Mouse (Mus musculus) ovary, postnatal 14 days (tissue): Measurements from ENCODE around the gene Klhdc7a.
"Not testable (repeated sequence)": the region's sequence is repeated elsewhere in the genome, so short reads cannot be mapped to it uniquely, and the experiment has no call there.

Experiments used
- DNase-seq: peaks from one replicate; pipeline ENCODE4 v3.0.0; 2022; ENCODE audit warnings: low spot score

Klhdc7a gene

DNA sequence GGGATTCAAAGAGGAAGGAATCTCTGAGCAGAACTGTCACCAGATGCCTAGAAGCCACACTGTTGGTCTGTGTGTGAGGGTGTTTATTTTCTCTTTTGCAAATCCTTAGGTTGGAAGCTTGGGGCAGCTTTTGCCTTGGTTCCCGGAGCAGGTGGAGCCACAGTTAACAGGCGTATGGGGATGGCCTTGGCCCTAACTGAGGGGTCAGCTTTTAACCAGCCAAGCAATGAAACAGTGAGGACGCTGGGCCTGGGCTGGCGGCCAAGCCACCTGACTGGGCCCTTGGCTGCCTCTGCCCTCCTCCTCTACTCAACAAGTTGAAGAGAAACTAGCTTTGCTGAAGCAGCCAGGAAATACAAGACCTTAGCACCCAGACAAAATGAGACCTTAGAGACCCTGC is at the start of gene Klhdc7a:
TSS of gene Klhdc7a (minus strand) at position 105 of the 400 bp plus-strand sequence.
- DNase-seq, result peak; percentile 61

DNA sequence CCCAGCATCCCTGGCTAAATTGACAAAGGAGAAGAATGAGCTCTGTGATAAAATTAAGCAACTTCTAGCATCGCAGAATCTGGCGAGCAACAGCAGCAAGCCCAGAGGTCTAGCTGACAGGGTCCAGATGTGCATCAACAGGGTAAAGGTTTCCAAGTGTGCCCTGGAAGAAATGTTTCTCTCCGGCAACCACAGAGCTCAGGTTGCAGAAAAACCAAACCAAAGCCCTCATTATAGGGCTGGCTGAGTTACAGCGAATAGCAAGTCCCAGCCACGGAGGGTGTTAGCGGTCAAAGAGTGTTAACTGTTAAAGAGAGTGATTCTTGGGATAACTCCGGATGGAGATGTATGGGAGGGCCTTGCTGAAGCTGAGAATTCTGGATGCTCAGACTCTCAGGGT is 48.1 kb upstream of the Klhdc7a start:
- no peak for DNase-seq

DNA sequence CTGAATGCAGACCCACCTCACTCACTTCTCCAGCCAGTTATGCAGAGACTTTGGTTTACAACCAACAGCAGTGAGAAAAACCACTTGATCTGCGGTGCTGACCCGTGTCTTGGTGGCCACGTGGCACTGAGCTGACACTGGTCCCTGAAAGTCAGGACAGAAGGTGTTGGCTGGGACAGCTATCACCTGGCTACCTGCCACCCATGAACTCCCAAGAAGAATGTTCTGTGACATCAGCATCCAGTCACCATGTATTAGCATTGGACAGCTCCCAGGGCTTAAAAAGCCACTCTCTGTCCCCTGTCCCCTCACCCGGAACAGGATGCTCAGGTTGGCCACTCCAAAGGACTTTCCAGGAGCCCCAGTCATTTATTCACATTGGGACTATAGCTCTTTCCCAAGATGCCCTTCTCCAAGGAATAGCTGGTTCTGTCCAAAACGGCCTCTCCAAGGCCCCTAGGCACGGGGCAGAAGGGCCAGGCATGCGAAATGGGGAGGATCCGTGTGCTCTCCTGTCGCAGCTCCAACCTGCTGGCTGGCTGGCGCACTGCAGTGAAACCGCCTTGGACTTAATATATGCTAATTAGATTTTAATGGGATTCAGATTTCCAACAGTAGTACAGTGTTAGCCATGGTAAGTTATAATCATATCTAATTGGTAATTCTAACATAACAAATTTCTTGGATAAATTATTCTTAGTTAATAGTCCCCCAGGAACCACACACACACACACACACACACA is 43.1 kb upstream of the Klhdc7a start:
- no peak for DNase-seq

GRCm38 (mm10) chr4:140004932-140005331 is 37.1 kb upstream of the Klhdc7a start:
- DNase-seq, result no peak

GRCm38 (mm10) chr4:140004170-140004569 is 36.3 kb upstream of the Klhdc7a start:
- DNase-seq, result peak; percentile 7

DNA sequence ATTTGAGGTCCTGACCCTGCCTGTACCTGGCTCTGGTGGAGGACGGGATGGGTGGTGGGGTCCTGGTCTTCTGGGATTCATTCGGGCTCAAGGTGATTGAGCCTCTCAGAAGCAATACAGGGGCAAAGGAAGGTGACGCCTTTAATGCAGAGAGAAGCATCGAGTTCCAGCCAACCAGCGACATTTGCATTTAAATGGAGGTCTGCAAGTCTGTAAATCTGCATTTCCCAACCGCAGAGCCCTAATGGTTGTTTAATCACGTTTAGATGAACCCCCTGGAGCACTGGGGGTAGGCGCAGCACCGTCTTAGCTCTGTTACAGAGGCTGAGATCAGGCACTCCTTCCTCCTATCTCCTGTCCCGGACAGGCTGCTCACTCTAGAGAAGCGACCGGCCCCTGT is 34.2 kb upstream of the Klhdc7a start:
- DNase-seq, result no peak

GRCm38 (mm10) chr4:140000911-140001310 is 33.1 kb upstream of the Klhdc7a start:
- no peak for DNase-seq

GRCm38 (mm10) chr4:139999033-139999432 is 31.2 kb upstream of the Klhdc7a start:
- no peak for DNase-seq

DNA sequence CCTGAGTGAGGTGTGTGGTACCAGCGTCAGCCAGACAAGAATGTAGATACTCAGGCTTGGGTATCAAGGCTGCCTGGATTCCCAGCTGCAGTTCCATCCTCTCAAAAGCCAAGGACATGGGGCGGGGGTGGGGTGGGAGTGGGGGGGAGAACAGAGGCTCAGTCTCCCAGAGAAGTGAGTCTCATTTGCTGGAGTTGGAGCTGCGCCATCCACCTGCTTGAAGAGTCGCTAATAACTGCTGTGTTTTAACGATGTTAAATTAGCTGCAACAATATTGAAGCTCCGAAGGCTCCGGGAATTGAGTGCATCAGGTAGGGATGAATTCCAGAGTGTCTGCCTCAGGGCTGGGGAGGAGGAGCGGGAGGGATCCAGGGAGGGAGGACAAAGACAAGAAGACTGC is 27.8 kb upstream of the Klhdc7a start:
- DNase-seq, result no peak

- DNase-seq, result no peak
Measured at GRCm38 (mm10) chr4:139993111-139993755, 25.4 kb upstream of the Klhdc7a start.

DNA sequence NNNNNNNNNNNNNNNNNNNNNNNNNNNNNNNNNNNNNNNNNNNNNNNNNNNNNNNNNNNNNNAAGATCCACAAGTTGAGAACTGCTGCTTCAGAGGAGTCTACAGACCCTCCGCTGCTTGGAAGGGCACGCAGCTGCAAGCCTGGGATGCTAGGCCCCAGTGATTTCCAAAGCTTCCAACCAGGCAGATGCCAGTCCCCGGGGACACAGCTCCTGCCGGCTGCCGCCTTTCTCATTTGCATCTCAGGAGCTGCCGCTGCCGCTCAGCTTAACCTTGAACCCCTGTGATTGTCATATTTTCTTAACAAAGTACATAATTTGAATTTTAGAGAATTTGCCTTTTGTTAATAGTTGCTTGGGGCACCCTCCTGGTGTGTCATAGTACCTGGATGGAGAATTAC is 19.1 kb upstream of the Klhdc7a start:
- no peak for DNase-seq

DNA sequence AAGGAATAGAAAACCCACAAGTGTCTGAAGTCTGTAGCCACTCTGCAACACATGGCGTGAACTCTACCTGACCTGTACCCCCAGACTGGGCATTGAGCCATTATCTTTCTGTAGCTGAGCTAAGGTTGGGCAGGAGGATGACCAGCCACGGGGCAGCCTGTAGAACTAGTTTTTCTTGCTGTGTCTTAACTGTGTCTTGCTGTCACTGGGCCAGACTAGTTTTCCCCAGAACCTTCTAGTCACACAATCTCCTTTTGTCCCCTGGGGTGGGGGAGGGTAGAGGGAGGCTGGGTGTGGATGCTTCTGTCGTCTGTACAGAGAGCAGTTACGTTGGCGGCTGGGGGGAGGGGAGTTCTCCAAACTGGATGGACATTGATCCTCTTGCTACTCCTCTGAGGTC is 10.9 kb upstream of the Klhdc7a start:
- peak; percentile 26 for DNase-seq

- no peak for DNase-seq
Measured at GRCm38 (mm10) chr4:139977308-139977781, 9.5 kb upstream of the Klhdc7a start.

DNA sequence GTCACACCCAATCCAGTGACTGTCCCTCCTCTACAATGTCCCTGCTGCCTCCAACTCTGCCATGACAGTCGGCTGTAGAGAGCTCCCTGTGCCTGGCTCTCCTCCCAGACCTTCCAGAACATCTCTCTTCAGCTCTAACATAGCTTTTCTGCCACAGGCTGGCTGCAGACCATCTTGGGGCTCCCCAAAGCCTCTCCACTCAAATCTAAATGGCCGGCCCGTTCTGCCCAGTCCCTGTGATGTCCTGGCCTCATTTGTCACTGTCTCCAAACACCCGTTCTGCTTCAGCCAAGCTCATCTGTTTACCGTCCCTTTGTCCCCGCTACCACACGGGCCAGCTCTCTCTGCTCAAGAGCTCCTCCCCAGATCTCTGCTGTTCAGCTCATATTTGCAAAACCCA is 6.7 kb upstream of the Klhdc7a start:
- DNase-seq, result no peak

- DNase-seq, result peak; percentile 34
Measured at GRCm38 (mm10) chr4:139967475-139967891, 343 bp downstream of the Klhdc7a start.

- DNase-seq, result no peak
Measured at GRCm38 (mm10) chr4:139966981-139967380, 845 bp downstream of the Klhdc7a start.

DNA sequence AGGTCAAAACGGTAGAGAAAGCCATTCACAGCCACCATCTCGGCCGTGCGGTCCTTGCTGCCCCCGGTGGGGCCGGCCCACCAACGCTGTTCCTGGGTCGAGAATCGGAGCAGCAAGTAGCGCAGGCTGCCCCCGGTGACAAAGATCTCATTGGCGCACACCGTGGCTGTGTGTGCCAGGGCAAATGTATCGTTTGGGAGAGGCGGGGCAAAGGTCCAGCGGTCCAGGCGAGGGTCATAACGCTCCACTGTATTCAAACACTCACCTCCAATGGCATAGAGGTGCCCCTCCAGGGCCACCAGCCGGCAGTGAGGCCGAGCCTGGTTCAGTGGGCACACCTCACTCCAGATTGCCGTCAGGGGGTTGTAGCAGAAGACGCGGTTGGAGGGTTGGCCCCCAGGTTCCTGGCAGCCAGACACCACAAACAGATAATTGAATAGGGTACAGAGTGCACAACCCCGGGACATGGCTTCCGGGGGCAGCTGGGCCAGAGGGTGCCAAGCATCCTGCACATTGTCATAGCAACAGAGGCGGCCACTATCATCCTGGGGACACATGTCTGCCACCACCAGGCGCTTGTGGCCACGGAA is 2.1 kb downstream of the Klhdc7a start:
- DNase-seq, result no peak

- no peak for DNase-seq
Measured at GRCm38 (mm10) chr4:139964406-139964805, 3.4 kb downstream of the Klhdc7a start.

GRCm38 (mm10) chr4:139963911-139964310 is 3.9 kb downstream of the Klhdc7a start:
- no peak for DNase-seq

DNA sequence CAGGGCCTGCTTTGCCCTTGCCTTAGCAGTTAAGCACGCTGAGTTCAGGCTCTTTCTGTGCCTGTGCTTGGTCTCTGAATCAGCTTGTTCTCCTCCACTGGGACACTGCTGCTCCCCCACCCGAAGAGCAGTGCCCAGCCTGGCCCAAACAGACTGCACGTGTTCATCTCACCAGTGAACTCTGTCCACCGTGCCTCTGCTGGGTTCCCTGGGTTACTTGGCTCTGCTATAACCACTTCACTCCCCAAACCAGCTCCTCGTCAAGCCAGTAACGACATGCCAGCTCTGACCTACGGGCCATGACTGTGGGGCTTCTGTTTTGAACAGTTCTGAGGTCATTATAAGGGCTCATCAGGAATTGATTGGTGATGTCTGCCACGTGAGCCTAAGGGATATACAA is 4.8 kb downstream of the Klhdc7a start:
- DNase-seq, result no peak

DNA sequence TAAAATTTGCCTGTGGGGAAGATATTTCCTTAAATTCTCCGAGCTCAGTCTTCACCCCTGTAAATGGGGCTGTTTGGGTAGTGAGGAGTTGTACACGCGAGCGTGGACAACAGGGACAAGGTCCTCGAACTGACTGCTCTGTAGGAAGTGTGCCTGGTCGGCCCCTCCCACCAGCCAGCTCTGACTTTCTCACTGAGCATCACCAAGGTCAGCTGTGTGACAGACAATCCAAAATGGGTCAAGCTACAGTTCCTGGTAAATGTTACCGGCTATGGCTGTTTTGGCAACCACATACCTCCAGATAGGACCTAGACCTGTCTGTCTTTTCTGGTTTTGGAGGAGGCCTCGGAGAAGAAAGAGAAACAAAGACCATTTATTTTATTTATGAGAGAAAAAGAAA is 6.0 kb downstream of the Klhdc7a start:
- DNase-seq, result no peak

GRCm38 (mm10) chr4:139961329-139961728 is 6.5 kb downstream of the Klhdc7a start:
- DNase-seq, result not testable (repeated sequence)

GRCm38 (mm10) chr4:139960724-139961315 is 7.0 kb downstream of the Klhdc7a start:
- DNase-seq, result no peak
